Mouse (Mus musculus): ENCODE data around the gene Pigk. TPM values are rescaled to one million over a fixed set of nuclear protein-coding genes. Genes with fewer than 3 reads are reported as not detected.

Gene Pigk
- polyA plus RNA-seq, 1 experiment from 2014 or later = 33.7 TPM

- no peak for ATAC-seq
- Histone ChIP-seq H3K36me3 (ENCODE audit: control insufficient read depth, insufficient read depth) (no peaks in the 10 kb centered on the region), H3K9ac (ENCODE audit: low read depth, low read length) (no peak overlapping the region), H3K4me2 (replicated peaks; ENCODE audit: low read depth) (peak overlapping the region; percentile 58), H3K4me3 (ENCODE audit: low read depth, low read length) (peak overlapping the region; percentile 27), H3K27me3 (replicated peaks; ENCODE audit: control insufficient read depth, insufficient read depth, low read length) (peaks cover 20% of the 10 kb centered on the region), H3K27ac (ENCODE audit: low read depth, low read length) (no peak overlapping the region), H3K9me3 (ENCODE audit: control insufficient read depth) (no peaks in the 10 kb centered on the region), H3K4me1 (replicated peaks; ENCODE audit: control insufficient read depth, insufficient read depth, low read length) (no peaks in the 10 kb centered on the region)
- TF ChIP-seq CTCF (IDR thresholded peaks at IDR 0.05; ENCODE audit: low read depth) = no peak
- WGBS = 1% methylated on average over 47 of the region's 47 CpGs
Measured at GRCm38 (mm10) chr3:152980978-152981974, 267.4 kb downstream of the Pigk start.

- H3K4me2 ChIP-seq (replicated peaks; ENCODE audit: low read depth) = peak within 1 kb of the TSS; percentile 58
- peak; percentile 17; the same call in 1 of the 2 replicates for TF ChIP-seq CTCF (IDR thresholded peaks at IDR 0.05; ENCODE audit: low read depth)
- peaks cover 20% of the 10 kb centered on the region for H3K27me3 ChIP-seq (replicated peaks; ENCODE audit: control insufficient read depth, insufficient read depth, low read length)
- no peak for ATAC-seq
- no peaks in the 10 kb centered on the region for H3K4me1 ChIP-seq (replicated peaks; ENCODE audit: control insufficient read depth, insufficient read depth, low read length)
- H3K4me3 ChIP-seq (ENCODE audit: low read depth, low read length) = peak within 1 kb of the TSS; percentile 27
- no peaks in the 10 kb centered on the region for H3K9me3 ChIP-seq (ENCODE audit: control insufficient read depth)
- no peak within 1 kb of the TSS for H3K9ac ChIP-seq (ENCODE audit: low read depth, low read length)
- no peaks in the 10 kb centered on the region for H3K36me3 ChIP-seq (ENCODE audit: control insufficient read depth, insufficient read depth)
- H3K27ac ChIP-seq (ENCODE audit: low read depth, low read length) = no peak within 1 kb of the TSS
- 2% methylated on average over 17 of the region's 17 CpGs for WGBS
Measured at GRCm38 (mm10) chr3:152981988-152982387, 268.1 kb downstream of the Pigk start, which contains the start of gene St6galnac5. Gene St6galnac5 (minus strand): TSS chr3:152982246.

- Histone ChIP-seq H3K9ac (ENCODE audit: low read depth, low read length) (no peak overlapping the region), H3K9me3 (ENCODE audit: control insufficient read depth) (no peaks in the 10 kb centered on the region), H3K4me2 (replicated peaks; ENCODE audit: low read depth) (no peak overlapping the region), H3K27me3 (replicated peaks; ENCODE audit: control insufficient read depth, insufficient read depth, low read length) (no peaks in the 10 kb centered on the region), H3K4me1 (replicated peaks; ENCODE audit: control insufficient read depth, insufficient read depth, low read length) (no peaks in the 10 kb centered on the region), H3K4me3 (ENCODE audit: low read depth, low read length) (no peak overlapping the region), H3K27ac (ENCODE audit: low read depth, low read length) (no peak overlapping the region), H3K36me3 (ENCODE audit: control insufficient read depth, insufficient read depth) (no peaks in the 10 kb centered on the region)
- no peak for TF ChIP-seq CTCF (IDR thresholded peaks at IDR 0.05; ENCODE audit: low read depth)
- no peak for ATAC-seq
- WGBS = 73% methylated on average over 2 of the region's 2 CpGs
Measured at GRCm38 (mm10) chr3:152990787-152991186, 276.9 kb downstream of the Pigk start.

GRCm38 (mm10) chr3:152993608-152994007 is 279.7 kb downstream of the Pigk start:
- H3K4me1 ChIP-seq (replicated peaks; ENCODE audit: control insufficient read depth, insufficient read depth, low read length) = no peaks in the 10 kb centered on the region
- H3K27me3 ChIP-seq (replicated peaks; ENCODE audit: control insufficient read depth, insufficient read depth, low read length) = no peaks in the 10 kb centered on the region
- H3K9me3 ChIP-seq (ENCODE audit: control insufficient read depth) = no peaks in the 10 kb centered on the region
- ATAC-seq = no peak
- no peaks in the 10 kb centered on the region for H3K36me3 ChIP-seq (ENCODE audit: control insufficient read depth, insufficient read depth)
- H3K4me3 ChIP-seq (ENCODE audit: low read depth, low read length) = no peak overlapping the region
- 49% methylated on average over 5 of the region's 5 CpGs for WGBS
- H3K27ac ChIP-seq (ENCODE audit: low read depth, low read length) = no peak overlapping the region
- no peak overlapping the region for H3K4me2 ChIP-seq (replicated peaks; ENCODE audit: low read depth)
- no peak overlapping the region for H3K9ac ChIP-seq (ENCODE audit: low read depth, low read length)
- no peak for TF ChIP-seq CTCF (IDR thresholded peaks at IDR 0.05; ENCODE audit: low read depth)

GRCm38 (mm10) chr3:152998106-152998505 is 284.2 kb downstream of the Pigk start:
- 49% methylated on average over 5 of the region's 5 CpGs for WGBS
- ATAC-seq = no peak
- no peak for TF ChIP-seq CTCF (IDR thresholded peaks at IDR 0.05; ENCODE audit: low read depth)

GRCm38 (mm10) chr3:152998901-152999300 is 285.0 kb downstream of the Pigk start:
- Histone ChIP-seq H3K4me3 (ENCODE audit: low read depth, low read length) (no peak overlapping the region), H3K9me3 (ENCODE audit: control insufficient read depth) (no peaks in the 10 kb centered on the region), H3K9ac (ENCODE audit: low read depth, low read length) (no peak overlapping the region), H3K4me1 (replicated peaks; ENCODE audit: control insufficient read depth, insufficient read depth, low read length) (no peaks in the 10 kb centered on the region), H3K27ac (ENCODE audit: low read depth, low read length) (no peak overlapping the region), H3K27me3 (replicated peaks; ENCODE audit: control insufficient read depth, insufficient read depth, low read length) (no peaks in the 10 kb centered on the region), H3K36me3 (ENCODE audit: control insufficient read depth, insufficient read depth) (no peaks in the 10 kb centered on the region), H3K4me2 (replicated peaks; ENCODE audit: low read depth) (no peak overlapping the region)
- TF ChIP-seq CTCF (IDR thresholded peaks at IDR 0.05; ENCODE audit: low read depth) = no peak
- WGBS = 67% methylated on average over 5 of the region's 5 CpGs
- ATAC-seq = no peak

More at GRCm38 (mm10) chr3:152998106-152998505, 284.2 kb downstream of the Pigk start:
- H3K9ac ChIP-seq (ENCODE audit: low read depth, low read length) = no peak overlapping the region
- no peaks in the 10 kb centered on the region for H3K27me3 ChIP-seq (replicated peaks; ENCODE audit: control insufficient read depth, insufficient read depth, low read length)
- H3K36me3 ChIP-seq (ENCODE audit: control insufficient read depth, insufficient read depth) = no peaks in the 10 kb centered on the region
- H3K9me3 ChIP-seq (ENCODE audit: control insufficient read depth) = no peaks in the 10 kb centered on the region
- H3K4me2 ChIP-seq (replicated peaks; ENCODE audit: low read depth) = no peak overlapping the region
- H3K27ac ChIP-seq (ENCODE audit: low read depth, low read length) = no peak overlapping the region
- H3K4me3 ChIP-seq (ENCODE audit: low read depth, low read length) = no peak overlapping the region
- no peaks in the 10 kb centered on the region for H3K4me1 ChIP-seq (replicated peaks; ENCODE audit: control insufficient read depth, insufficient read depth, low read length)

Measured in intestine, postnatal 0 days (tissue).